Mouse (Mus musculus): Measurements from ENCODE around the gene Pld1.
A peak's percentile ranks its signal among the peaks of the same experiment; 100 is the strongest.

Pld1 gene

GRCm38 (mm10) chr3:28164678-28165077 is 226.2 kb downstream of the Pld1 start:
- DNase-seq = no peak

GRCm38 (mm10) chr3:28165598-28165997 is 227.1 kb downstream of the Pld1 start:
- peak; percentile 69 for DNase-seq

GRCm38 (mm10) chr3:28167796-28168505 is 229.5 kb downstream of the Pld1 start:
- DNase-seq = no peak

GRCm38 (mm10) chr3:28170911-28171618 is 232.6 kb downstream of the Pld1 start:
- peak; percentile 69 for DNase-seq

GRCm38 (mm10) chr3:28175997-28176967 is 237.8 kb downstream of the Pld1 start:
- DNase-seq = no peak

- DNase-seq = no peak
These were observed 239.8 kb downstream of the Pld1 start for GRCm38 (mm10) chr3:28178333-28178732.
